Mouse (Mus musculus) liver, embryonic 14.5 days (tissue): ENCODE measurements at regions not wholly inside any gene's neighbourhood (a gene's known extent, or its start where the extent isn't known, plus 50 kb on each side); places are given as distances from the start of the nearest gene placed in this dataset.

Experiments
- CTCF ChIP-seq: IDR thresholded peaks from 2 replicates; pipeline ENCODE4 v1.5.1; 2016; ENCODE audit warnings: antibody characterized with exemption, low read depth, control low read depth
- EP300 ChIP-seq: IDR thresholded peaks from 2 replicates; pipeline ENCODE4 v1.6.1; 2016; ENCODE audit warnings: antibody characterized with exemption, low read depth

GRCm38 (mm10) chr8:25323643-25324420 is 499.7 kb upstream of the Adam5 start:
- TF ChIP-seq CTCF (no peak), EP300 (no peak)
